Mouse (Mus musculus): ENCODE measurements around the gene Thbs4.

The Thbs4 gene

DNA sequence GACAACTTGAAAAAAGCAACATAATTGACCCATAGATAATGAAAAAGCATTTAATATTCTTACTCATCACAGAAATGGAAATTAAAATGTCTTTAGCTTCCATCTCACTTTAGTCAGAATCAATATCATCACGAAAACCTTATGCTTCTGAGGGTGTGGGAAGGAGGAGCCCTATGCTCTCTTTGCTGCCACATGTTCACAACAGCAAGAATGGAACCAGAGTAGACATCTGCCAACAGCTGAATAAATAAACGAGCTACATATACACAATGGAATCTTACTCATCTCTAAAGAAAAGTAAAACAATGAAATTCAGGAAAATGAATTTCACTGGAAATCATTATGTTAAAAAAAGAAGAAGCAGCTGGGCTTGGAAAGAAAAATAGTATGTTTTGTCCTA is 4.2 kb upstream of the Thbs4 start:
- Histone ChIP-seq H3K4me1 (replicated peaks; ENCODE audit: low read depth, low read length) (no peaks in the 10 kb centered on the region; the same call in 1 of the 2 replicates), H3K27me3 (ENCODE audit: insufficient read depth, low read length) (peaks cover 32% of the 10 kb centered on the region), H3K4me3 (replicated peaks; ENCODE audit: low read length) (no peak overlapping the region), H3K9me3 (ENCODE audit: low read length) (no peaks in the 10 kb centered on the region), H3K36me3 (ENCODE audit: insufficient read depth, low read length) (no peaks in the 10 kb centered on the region)
- TF ChIP-seq NANOG (IDR thresholded peaks at IDR 0.05; ENCODE audit: borderline replicate concordance, low read length), result no peak
- TF ChIP-seq CTCF (conservative IDR thresholded peaks at IDR 0.05; ENCODE audit: low read length), result no peak
- TF ChIP-seq POU5F1 (IDR thresholded peaks at IDR 0.05; ENCODE audit: borderline replicate concordance, low read length), result no peak

DNA sequence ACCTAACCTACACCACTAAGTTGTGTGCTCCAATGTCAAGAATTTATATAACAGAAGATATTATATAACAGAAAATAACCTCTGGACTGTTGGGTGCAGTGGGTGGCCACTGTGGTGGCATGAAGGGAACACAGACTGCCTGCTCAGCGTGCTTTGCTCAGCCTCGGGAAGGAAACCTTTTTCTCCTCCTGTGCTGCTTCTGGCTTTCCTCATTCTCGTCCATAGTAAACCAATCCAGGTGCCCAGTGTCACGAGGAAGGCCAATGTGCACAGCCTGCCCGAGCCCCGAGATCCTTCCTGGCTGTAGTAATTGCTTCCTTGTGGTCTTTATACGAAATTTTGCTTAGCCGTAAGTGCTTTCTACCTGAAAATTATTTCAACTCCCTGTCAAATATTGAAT is 982 bp downstream of the Thbs4 start:
- H3K9me3 ChIP-seq (ENCODE audit: low read length), result peaks cover 19% of the 10 kb centered on the region
- TF ChIP-seq NANOG (IDR thresholded peaks at IDR 0.05; ENCODE audit: borderline replicate concordance, low read length) (no peak), CTCF (conservative IDR thresholded peaks at IDR 0.05; ENCODE audit: low read length) (no peak), POU5F1 (IDR thresholded peaks at IDR 0.05; ENCODE audit: borderline replicate concordance, low read length) (no peak)
- no peaks in the 10 kb centered on the region; the same call in 1 of the 2 replicates for H3K4me1 ChIP-seq (replicated peaks; ENCODE audit: low read depth, low read length)
- H3K36me3 ChIP-seq (ENCODE audit: insufficient read depth, low read length), result no peaks in the 10 kb centered on the region
- H3K27me3 ChIP-seq (ENCODE audit: insufficient read depth, low read length), result peaks cover 39% of the 10 kb centered on the region
- no peak overlapping the region for H3K4me3 ChIP-seq (replicated peaks; ENCODE audit: low read length)

DNA sequence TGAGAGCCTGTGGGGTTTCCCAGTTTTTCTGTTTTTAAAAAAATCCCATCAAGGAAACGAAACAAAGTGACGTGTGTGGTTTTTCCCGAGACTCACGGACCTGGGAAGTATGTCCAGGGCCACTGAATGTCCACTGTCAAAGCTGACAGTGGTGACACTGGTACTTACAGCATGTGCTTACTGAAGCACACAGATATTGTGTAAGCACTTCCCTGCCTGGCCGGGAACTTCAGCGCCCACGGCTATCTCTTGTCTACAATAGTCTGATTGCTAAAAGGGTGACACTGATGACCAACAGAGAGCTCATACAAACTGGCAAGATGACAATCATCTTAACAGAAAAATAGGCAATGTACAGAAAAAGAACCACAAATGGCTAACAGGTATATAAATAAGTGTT is 3.1 kb downstream of the Thbs4 start:
- no peaks in the 10 kb centered on the region; the same call in 1 of the 2 replicates for H3K4me1 ChIP-seq (replicated peaks; ENCODE audit: low read depth, low read length)
- no peaks in the 10 kb centered on the region for H3K36me3 ChIP-seq (ENCODE audit: insufficient read depth, low read length)
- H3K9me3 ChIP-seq (ENCODE audit: low read length), result peaks cover 19% of the 10 kb centered on the region
- H3K27me3 ChIP-seq (ENCODE audit: insufficient read depth, low read length), result peaks cover 29% of the 10 kb centered on the region
- TF ChIP-seq NANOG (IDR thresholded peaks at IDR 0.05; ENCODE audit: borderline replicate concordance, low read length), result no peak
- TF ChIP-seq POU5F1 (IDR thresholded peaks at IDR 0.05; ENCODE audit: borderline replicate concordance, low read length), result no peak
- no peak overlapping the region for H3K4me3 ChIP-seq (replicated peaks; ENCODE audit: low read length)

DNA sequence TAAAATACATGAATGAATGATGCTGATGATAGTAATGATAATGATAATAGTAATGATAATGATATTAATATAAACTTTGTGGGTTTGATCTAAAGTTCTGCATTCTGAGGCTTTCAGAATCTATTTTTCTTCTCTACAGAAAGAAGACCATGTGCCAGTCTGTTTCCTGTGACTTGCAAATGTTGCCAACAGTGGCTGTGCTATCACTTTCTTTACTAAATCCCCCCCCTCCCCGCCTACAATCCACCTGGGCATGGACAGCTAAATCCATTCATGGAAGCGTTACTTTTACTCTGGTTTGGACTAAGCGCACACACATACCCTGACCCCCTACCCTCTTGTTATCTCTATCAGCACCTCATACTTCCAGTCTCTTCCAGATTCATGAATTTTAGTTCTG is 10.3 kb downstream of the Thbs4 start:
- H3K4me1 ChIP-seq (replicated peaks; ENCODE audit: low read depth, low read length), result no peaks in the 10 kb centered on the region
- no peak for TF ChIP-seq POU5F1 (IDR thresholded peaks at IDR 0.05; ENCODE audit: borderline replicate concordance, low read length)
- TF ChIP-seq NANOG (IDR thresholded peaks at IDR 0.05; ENCODE audit: borderline replicate concordance, low read length), result no peak
- no peak for TF ChIP-seq CTCF (conservative IDR thresholded peaks at IDR 0.05; ENCODE audit: low read length)
- H3K4me3 ChIP-seq (replicated peaks; ENCODE audit: low read length), result no peak overlapping the region
- H3K9me3 ChIP-seq (ENCODE audit: low read length), result peaks cover 5% of the 10 kb centered on the region
- H3K36me3 ChIP-seq (ENCODE audit: insufficient read depth, low read length), result no peaks in the 10 kb centered on the region
- no peaks in the 10 kb centered on the region for H3K27me3 ChIP-seq (ENCODE audit: insufficient read depth, low read length)

DNA sequence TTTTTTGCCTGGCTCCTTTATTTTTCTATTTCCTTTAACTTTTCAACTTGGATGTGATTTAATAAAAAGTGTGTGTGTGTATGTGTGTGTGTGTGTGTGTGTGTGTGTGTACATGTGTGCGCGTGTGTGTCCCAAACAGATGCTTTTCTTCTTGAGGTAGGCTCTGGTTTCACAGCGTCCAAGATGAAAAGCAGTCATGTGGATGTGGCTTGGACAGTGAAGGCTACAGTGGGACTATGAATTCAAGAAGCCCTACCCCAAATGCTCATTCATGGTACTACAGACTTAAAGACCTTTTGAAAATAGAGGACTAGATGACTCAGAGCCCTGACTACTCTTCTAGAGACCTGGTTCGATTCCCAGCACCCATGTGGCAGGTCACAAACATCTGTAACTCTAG is 11.1 kb downstream of the Thbs4 start:
- no peaks in the 10 kb centered on the region for H3K27me3 ChIP-seq (ENCODE audit: insufficient read depth, low read length)
- no peak for TF ChIP-seq CTCF (conservative IDR thresholded peaks at IDR 0.05; ENCODE audit: low read length)
- TF ChIP-seq NANOG (IDR thresholded peaks at IDR 0.05; ENCODE audit: borderline replicate concordance, low read length), result no peak
- TF ChIP-seq POU5F1 (IDR thresholded peaks at IDR 0.05; ENCODE audit: borderline replicate concordance, low read length), result no peak
- H3K36me3 ChIP-seq (ENCODE audit: insufficient read depth, low read length), result no peaks in the 10 kb centered on the region
- H3K4me1 ChIP-seq (replicated peaks; ENCODE audit: low read depth, low read length), result no peaks in the 10 kb centered on the region
- no peak overlapping the region for H3K4me3 ChIP-seq (replicated peaks; ENCODE audit: low read length)
- H3K9me3 ChIP-seq (ENCODE audit: low read length), result no peaks in the 10 kb centered on the region

DNA sequence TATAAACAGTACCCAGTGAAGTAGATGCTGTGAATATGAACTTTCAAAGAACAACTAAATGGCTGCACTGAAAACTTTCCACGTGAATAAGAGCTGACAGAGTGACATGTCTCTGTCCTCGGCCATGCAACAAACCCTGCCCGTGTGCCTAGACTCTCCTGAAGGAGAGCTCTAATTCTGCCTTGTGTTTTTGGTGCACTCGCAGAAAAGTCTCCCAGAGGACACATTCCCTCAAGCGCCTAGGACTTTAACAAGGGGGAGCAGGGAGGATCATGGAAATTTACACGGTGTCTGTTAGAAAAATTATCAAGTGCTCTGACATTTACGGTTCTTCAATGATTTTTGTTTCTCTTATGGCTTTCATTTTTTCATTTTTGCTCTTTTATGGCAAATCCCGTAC is 13.7 kb downstream of the Thbs4 start:
- Histone ChIP-seq H3K9me3 (ENCODE audit: low read length) (no peaks in the 10 kb centered on the region), H3K36me3 (ENCODE audit: insufficient read depth, low read length) (no peaks in the 10 kb centered on the region), H3K4me1 (replicated peaks; ENCODE audit: low read depth, low read length) (no peaks in the 10 kb centered on the region), H3K27me3 (ENCODE audit: insufficient read depth, low read length) (no peaks in the 10 kb centered on the region), H3K4me3 (replicated peaks; ENCODE audit: low read length) (no peak overlapping the region)
- TF ChIP-seq POU5F1 (IDR thresholded peaks at IDR 0.05; ENCODE audit: borderline replicate concordance, low read length) (no peak), NANOG (IDR thresholded peaks at IDR 0.05; ENCODE audit: borderline replicate concordance, low read length) (no peak), CTCF (conservative IDR thresholded peaks at IDR 0.05; ENCODE audit: low read length) (no peak)

DNA sequence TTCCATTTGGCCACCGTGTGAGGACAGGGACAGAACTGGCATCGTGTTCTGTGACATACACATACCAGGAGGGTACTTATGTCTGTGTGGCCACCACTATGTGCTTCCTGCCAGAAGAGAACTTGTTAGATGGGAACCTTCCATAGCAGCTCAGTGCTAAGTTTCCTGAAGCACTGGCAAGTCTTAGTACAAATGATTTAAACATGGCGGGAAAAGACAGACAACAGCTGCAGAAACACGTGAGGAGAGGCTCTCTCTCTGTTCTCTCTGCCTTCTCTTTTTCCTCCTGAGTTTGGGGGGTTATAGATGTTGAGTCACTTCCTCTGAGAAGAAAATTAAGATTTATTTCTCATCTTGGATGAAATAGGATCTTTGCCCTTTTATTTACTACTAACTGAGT is 14.5 kb downstream of the Thbs4 start:
- Histone ChIP-seq H3K36me3 (ENCODE audit: insufficient read depth, low read length) (no peaks in the 10 kb centered on the region), H3K9me3 (ENCODE audit: low read length) (no peaks in the 10 kb centered on the region), H3K27me3 (ENCODE audit: insufficient read depth, low read length) (no peaks in the 10 kb centered on the region), H3K4me3 (replicated peaks; ENCODE audit: low read length) (no peak overlapping the region), H3K4me1 (replicated peaks; ENCODE audit: low read depth, low read length) (no peaks in the 10 kb centered on the region)
- TF ChIP-seq NANOG (IDR thresholded peaks at IDR 0.05; ENCODE audit: borderline replicate concordance, low read length), result no peak
- TF ChIP-seq POU5F1 (IDR thresholded peaks at IDR 0.05; ENCODE audit: borderline replicate concordance, low read length), result no peak
- no peak for TF ChIP-seq CTCF (conservative IDR thresholded peaks at IDR 0.05; ENCODE audit: low read length)

DNA sequence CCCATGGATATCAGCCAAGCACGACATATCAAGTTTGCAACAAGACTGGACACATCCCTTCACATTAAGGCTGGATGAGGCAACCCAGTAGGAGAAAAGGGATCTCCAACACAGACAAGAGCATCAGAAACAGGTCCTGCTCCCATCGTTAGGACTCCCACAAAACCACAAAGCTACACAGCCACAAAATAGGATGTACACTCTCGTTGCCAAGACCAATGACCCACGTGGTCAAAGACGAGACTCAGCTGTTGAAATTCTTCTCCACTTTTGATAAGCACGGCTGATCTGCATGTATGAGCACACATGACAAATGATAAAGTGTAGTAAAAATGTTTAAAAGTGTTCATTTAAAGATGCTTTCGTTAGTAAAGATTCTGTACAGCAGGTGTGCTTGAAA is 16.0 kb downstream of the Thbs4 start:
- H3K9me3 ChIP-seq (ENCODE audit: low read length), result no peaks in the 10 kb centered on the region
- no peak overlapping the region for H3K4me3 ChIP-seq (replicated peaks; ENCODE audit: low read length)
- H3K36me3 ChIP-seq (ENCODE audit: insufficient read depth, low read length), result no peaks in the 10 kb centered on the region
- H3K4me1 ChIP-seq (replicated peaks; ENCODE audit: low read depth, low read length), result no peaks in the 10 kb centered on the region
- TF ChIP-seq CTCF (conservative IDR thresholded peaks at IDR 0.05; ENCODE audit: low read length) (no peak), POU5F1 (IDR thresholded peaks at IDR 0.05; ENCODE audit: borderline replicate concordance, low read length) (no peak), NANOG (IDR thresholded peaks at IDR 0.05; ENCODE audit: borderline replicate concordance, low read length) (no peak)
- no peaks in the 10 kb centered on the region for H3K27me3 ChIP-seq (ENCODE audit: insufficient read depth, low read length)

DNA sequence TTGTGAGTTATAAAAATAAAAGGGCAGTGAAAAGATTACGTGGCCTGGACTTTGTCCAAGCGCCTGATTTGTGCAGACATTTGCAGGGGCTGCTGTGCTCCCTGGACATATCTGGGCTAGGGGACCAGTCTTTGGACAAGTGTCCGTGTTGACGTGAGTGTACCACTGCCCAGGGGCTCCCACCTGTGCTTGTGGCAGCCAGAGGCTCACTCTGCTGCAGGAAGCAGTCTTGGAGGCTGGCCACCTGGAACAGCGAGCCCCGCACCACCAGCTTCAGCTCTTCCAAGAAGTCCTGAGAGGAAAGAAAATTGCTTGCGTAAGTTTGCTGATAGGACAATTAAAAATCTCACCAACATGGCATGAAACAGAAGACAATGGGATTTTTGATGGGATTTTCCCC is 18.7 kb downstream of the Thbs4 start:
- Histone ChIP-seq H3K9me3 (ENCODE audit: low read length) (no peaks in the 10 kb centered on the region), H3K27me3 (ENCODE audit: insufficient read depth, low read length) (no peaks in the 10 kb centered on the region), H3K4me1 (replicated peaks; ENCODE audit: low read depth, low read length) (no peaks in the 10 kb centered on the region)

More for the DNA sequence above, 18.7 kb downstream of the Thbs4 start:
- TF ChIP-seq POU5F1 (IDR thresholded peaks at IDR 0.05; ENCODE audit: borderline replicate concordance, low read length) (no peak), NANOG (IDR thresholded peaks at IDR 0.05; ENCODE audit: borderline replicate concordance, low read length) (no peak), CTCF (conservative IDR thresholded peaks at IDR 0.05; ENCODE audit: low read length) (no peak)
- H3K4me3 ChIP-seq (replicated peaks; ENCODE audit: low read length), result no peak overlapping the region
- no peaks in the 10 kb centered on the region for H3K36me3 ChIP-seq (ENCODE audit: insufficient read depth, low read length)

All from E14TG2a.4 (cell line).